Mouse (Mus musculus) liver, adult (tissue): ENCODE results near the gene Hmgcs2.

Experiments
- GATA4 ChIP-seq: IDR thresholded peaks from 2 replicates; pipeline ENCODE4 v1.6.1; 2014; ENCODE audit warnings: mild to moderate bottlenecking, low read length; ENCODE audit not compliant: insufficient replicate concordance

The Hmgcs2 gene

GRCm38 (mm10) chr3:98343235-98343634 lies 63.0 kb downstream of the Hmgcs2 start:
- no peak for TF ChIP-seq GATA4

- no peak for TF ChIP-seq GATA4
Observed at GRCm38 (mm10) chr3:98348106-98348505, 67.9 kb downstream of the Hmgcs2 start.

GRCm38 (mm10) chr3:98348705-98349104 lies 68.5 kb downstream of the Hmgcs2 start:
- TF ChIP-seq GATA4: no peak

GRCm38 (mm10) chr3:98353892-98354291 lies 73.7 kb downstream of the Hmgcs2 start:
- no peak for TF ChIP-seq GATA4

GRCm38 (mm10) chr3:98355344-98356025 lies 75.2 kb downstream of the Hmgcs2 start:
- TF ChIP-seq GATA4: no peak

GRCm38 (mm10) chr3:98356026-98356365 lies 75.8 kb downstream of the Hmgcs2 start:
- no peak for TF ChIP-seq GATA4

- TF ChIP-seq GATA4: no peak
Observed at GRCm38 (mm10) chr3:98356632-98357370, 76.6 kb downstream of the Hmgcs2 start.
